Mouse (Mus musculus): Measurements from ENCODE around the gene Pax2.

DNA sequence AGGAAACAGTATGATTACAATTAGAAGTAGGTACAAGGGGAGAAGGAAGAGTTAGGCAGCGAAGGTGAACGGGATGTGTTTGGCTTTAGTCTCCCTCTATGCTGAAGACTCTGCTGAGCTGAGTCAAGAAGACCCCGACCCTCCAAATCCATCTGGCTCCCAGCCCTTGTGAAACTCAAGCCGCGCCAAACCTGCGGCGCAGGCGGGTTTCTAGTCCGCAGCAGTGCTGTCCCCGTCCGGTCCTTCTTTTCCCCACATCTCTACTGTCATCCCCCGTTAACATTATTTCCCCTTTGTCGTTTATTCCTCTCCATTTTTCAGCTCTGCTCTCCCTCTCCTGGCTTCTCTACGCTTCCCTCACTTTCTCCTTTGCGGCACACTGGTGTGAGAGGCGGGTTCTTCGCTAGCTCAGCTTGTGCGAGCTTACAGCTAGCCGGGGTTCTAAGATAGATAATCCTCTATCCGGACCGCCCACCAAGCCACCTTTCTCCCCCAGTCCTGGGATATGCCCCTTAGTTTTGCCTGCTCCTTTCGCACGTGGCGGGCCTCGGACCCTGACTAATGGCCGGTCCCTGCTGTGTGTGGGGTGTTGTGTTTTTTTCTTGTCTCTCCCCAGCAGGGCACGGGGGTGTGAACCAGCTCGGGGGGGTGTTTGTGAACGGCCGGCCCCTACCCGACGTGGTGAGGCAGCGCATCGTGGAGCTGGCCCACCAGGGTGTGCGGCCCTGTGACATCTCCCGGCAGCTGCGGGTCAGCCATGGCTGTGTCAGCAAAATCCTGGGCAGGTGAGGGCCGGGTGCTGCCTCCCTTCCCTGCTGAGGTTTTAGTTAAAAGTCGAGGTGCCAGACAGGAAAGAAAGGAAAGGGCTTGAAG, 4.7 kb downstream of the Pax2 start:
- TF ChIP-seq POLR2A (IDR thresholded peaks at IDR 0.05; ENCODE audit: borderline replicate concordance, extremely low read depth, low read depth, low read length), result no peak
- no peak for TF ChIP-seq CTCF (IDR thresholded peaks at IDR 0.05; ENCODE audit: insufficient read depth, low read length)
